Mouse (Mus musculus): ENCODE measurements at regions not wholly inside any gene's neighbourhood (a gene's known extent, or its start where the extent isn't known, plus 50 kb on each side); places are given as distances from the start of the nearest gene placed in this dataset.

DNA sequence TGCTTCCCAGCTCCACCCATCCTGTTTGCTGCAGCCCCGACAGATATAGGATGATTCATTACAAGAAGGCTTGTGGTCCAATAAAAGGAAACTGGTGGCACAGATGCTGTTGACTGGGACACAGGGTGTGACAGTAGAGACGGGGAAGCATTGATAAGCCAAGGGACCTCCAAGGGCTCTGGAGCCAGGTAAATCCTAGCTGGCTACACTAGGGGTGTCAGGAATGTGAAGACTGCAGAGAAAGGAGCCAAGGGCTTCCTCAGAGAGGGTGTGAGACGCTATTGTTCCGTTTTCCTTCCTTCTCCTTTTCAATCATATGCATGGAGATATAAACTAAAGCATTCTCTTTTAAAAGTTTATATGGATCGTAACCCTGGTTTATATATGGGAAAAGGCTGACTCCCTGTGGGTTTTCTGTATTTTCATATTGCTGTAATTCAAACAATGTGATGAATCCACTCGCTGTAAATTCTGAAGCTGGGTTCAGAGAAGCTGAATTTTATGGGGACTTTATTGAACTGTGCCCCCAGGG, 252.1 kb upstream of the Usp24 start:
- no peak for TF ChIP-seq CTCF (IDR thresholded peaks at IDR 0.05; ENCODE audit: low read depth, low read length)
- no peak for TF ChIP-seq POLR2A (IDR thresholded peaks at IDR 0.05; ENCODE audit: extremely low read depth, insufficient read depth, low read length)
